8 mouse cellular contexts compared by ENCODE assay signal in the genomic region with DNA sequence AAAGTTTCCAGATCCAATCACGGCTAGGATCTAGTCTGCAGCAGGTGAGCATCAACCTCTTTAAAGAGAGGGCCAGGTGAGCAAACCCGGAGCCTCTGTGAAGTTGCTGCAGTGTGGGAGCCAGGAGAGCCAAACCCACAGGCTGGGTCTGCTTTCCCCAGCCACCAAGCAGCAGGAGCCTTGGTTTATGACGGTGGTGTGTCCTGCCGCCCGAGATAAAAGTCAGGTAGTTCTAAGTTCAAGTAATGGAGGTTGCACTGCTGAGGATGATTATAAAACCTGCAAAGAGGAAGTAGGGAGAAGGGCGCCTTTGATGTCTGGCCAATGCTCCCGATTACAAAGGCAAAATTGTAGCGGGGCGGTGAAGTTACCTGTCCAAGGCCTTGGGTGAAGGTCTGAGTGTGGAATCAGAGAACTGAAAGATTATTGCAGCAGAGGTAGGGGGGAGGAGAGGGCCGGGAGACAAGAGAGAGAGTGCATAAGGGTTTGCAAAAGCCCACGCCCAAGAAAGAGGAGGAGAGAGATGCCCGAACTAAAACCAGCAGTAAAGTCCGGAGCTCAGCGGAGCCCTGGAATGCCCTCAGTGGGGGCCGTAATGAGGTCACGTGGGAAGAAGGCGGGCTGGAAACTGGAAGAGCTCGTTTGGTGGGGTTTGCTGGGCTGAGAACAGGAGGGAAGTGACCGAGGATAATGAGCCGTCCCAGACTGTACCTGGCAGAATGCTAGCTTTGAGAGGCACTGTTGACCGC. TPM values are rescaled to one million over a fixed set of nuclear protein-coding genes. Genes with fewer than 3 reads are reported as not detected.
DNase-seq lines count a peak whose midpoint lies in the region; ATAC-seq and TF ChIP-seq lines count a peak whose summit lies in the region.

No protein-coding gene starts in this region.

- no peaks in the 10 kb centered on the region for H3K9me3 ChIP-seq in embryonic facial prominence, embryonic 14.5 days (ENCODE audit: control insufficient read depth, low read length)
- no peaks in the 10 kb centered on the region for H3K9me3 ChIP-seq in hindbrain, postnatal 0 days (ENCODE audit: low read length)
- no peaks in the 10 kb centered on the region for H3K9me3 ChIP-seq in liver, embryonic 14.5 days (ENCODE audit: control insufficient read depth, low read length)
- no peaks in the 10 kb centered on the region for H3K9me3 ChIP-seq in neural tube, embryonic 11.5 days (ENCODE audit: control insufficient read depth, low read length)

- H3K27ac ChIP-seq in embryonic facial prominence, embryonic 14.5 days (replicated peaks; ENCODE audit: low read depth, low read length), result peak overlapping the region; percentile 52; the same call in 1 of the 2 replicates
- no peak overlapping the region for H3K27ac ChIP-seq in hindbrain, postnatal 0 days
- H3K27ac ChIP-seq in liver, embryonic 14.5 days, result no peak overlapping the region
- no peak overlapping the region for H3K27ac ChIP-seq in neural tube, embryonic 11.5 days (ENCODE audit: low read depth, low read length)

- no peak for TF ChIP-seq EP300 in liver, embryonic 14.5 days (IDR thresholded peaks at IDR 0.05; ENCODE audit: low read depth)

- no peaks in the 10 kb centered on the region for H3K36me3 ChIP-seq in embryonic facial prominence, embryonic 14.5 days (ENCODE audit: control insufficient read depth, insufficient read depth, low read length)
- H3K36me3 ChIP-seq in hindbrain, postnatal 0 days (ENCODE audit: insufficient read depth, low read length), result no peaks in the 10 kb centered on the region
- no peaks in the 10 kb centered on the region for H3K36me3 ChIP-seq in liver, embryonic 14.5 days (replicated peaks; ENCODE audit: control insufficient read depth, insufficient read depth, low read depth)
- no peaks in the 10 kb centered on the region for H3K36me3 ChIP-seq in neural tube, embryonic 11.5 days (ENCODE audit: control insufficient read depth, insufficient read depth, low read length)

- H3K4me3 ChIP-seq in embryonic facial prominence, embryonic 14.5 days (ENCODE audit: low read depth, low read length), result peak overlapping the region; percentile 16
- H3K4me3 ChIP-seq in hindbrain, postnatal 0 days (ENCODE audit: low read length), result peak overlapping the region; percentile 23
- H3K4me3 ChIP-seq in liver, embryonic 14.5 days (ENCODE audit: insufficient read depth in 1 of 2, low read depth in 2 of 2, low read length in 2 of 2), result peak overlapping the region; percentile 20 to 24
- H3K4me3 ChIP-seq in neural tube, embryonic 11.5 days (ENCODE audit: low read depth, low read length), result 0 out of 2 replicates have a peak overlapping the region, but pooled peaks have one; percentile 3

- H3K9ac ChIP-seq in embryonic facial prominence, embryonic 14.5 days (ENCODE audit: low read depth, low read length), result peak overlapping the region; percentile 45; the same call in 1 of the 2 replicates
- H3K9ac ChIP-seq in hindbrain, postnatal 0 days (replicated peaks; ENCODE audit: low read length), result 0 out of 2 replicates have a peak overlapping the region, but pooled peaks have one; percentile 24
- peak overlapping the region; percentile 3 for H3K9ac ChIP-seq in liver, embryonic 14.5 days (replicated peaks)
- H3K9ac ChIP-seq in neural tube, embryonic 11.5 days (ENCODE audit: low read length), result no peak overlapping the region

- WGBS in embryonic facial prominence, embryonic 14.5 days, result 9% methylated on average over 21 of the region's 21 CpGs
- WGBS in hindbrain, postnatal 0 days, result 16% methylated on average over 21 of the region's 21 CpGs
- 11% methylated on average over 21 of the region's 21 CpGs for WGBS in liver, embryonic 14.5 days (ENCODE audit: insufficient replicate concordance)
- 6% methylated on average over 21 of the region's 21 CpGs for WGBS in neural tube, embryonic 11.5 days

- H3K4me1 ChIP-seq in embryonic facial prominence, embryonic 14.5 days (ENCODE audit: control insufficient read depth, insufficient read depth, low read length), result peaks cover 7% of the 10 kb centered on the region; the same call in 1 of the 2 replicates
- H3K4me1 ChIP-seq in hindbrain, postnatal 0 days (ENCODE audit: insufficient read depth, low read length), result 0 out of 2 replicates have a peak, but pooled peaks cover 5% of the 10 kb centered on the region
- H3K4me1 ChIP-seq in liver, embryonic 14.5 days (replicated peaks; ENCODE audit: control insufficient read depth in 2 of 2, insufficient read depth in 2 of 2, low read length in 1 of 2), result peaks cover 38 to 58% of the 10 kb centered on the region in 2 experiments
- no peaks in the 10 kb centered on the region for H3K4me1 ChIP-seq in neural tube, embryonic 11.5 days (ENCODE audit: control insufficient read depth, insufficient read depth, low read length)

- peak; percentile 91 for ATAC-seq in embryonic facial prominence, embryonic 14.5 days (ENCODE audit: low read depth)
- 0 out of 2 replicates have a peak, but pooled peaks have one; percentile 24 for ATAC-seq in hindbrain, postnatal 0 days
- peak; percentile 5; the same call in 1 of the 2 replicates for ATAC-seq in liver, embryonic 14.5 days (ENCODE audit: insufficient read depth)
- no peak for ATAC-seq in neural tube, embryonic 11.5 days (ENCODE audit: insufficient read depth, low FRiP score, low TSS enrichment)

- H3K27me3 ChIP-seq in embryonic facial prominence, embryonic 14.5 days (replicated peaks; ENCODE audit: control insufficient read depth, insufficient read depth, low read length), result no peaks in the 10 kb centered on the region
- H3K27me3 ChIP-seq in hindbrain, postnatal 0 days (ENCODE audit: insufficient read depth, low read length), result no peaks in the 10 kb centered on the region
- H3K27me3 ChIP-seq in liver, embryonic 14.5 days (ENCODE audit: control insufficient read depth, insufficient read depth, low read length), result no peaks in the 10 kb centered on the region
- H3K27me3 ChIP-seq in neural tube, embryonic 11.5 days (ENCODE audit: control insufficient read depth, insufficient read depth, low read length), result no peaks in the 10 kb centered on the region

- peak overlapping the region; percentile 45 for H3K4me2 ChIP-seq in embryonic facial prominence, embryonic 14.5 days (ENCODE audit: low read depth, low read length)
- peak overlapping the region; percentile 53 for H3K4me2 ChIP-seq in hindbrain, postnatal 0 days (ENCODE audit: low read depth, low read length)
- H3K4me2 ChIP-seq in liver, embryonic 14.5 days (ENCODE audit: low read depth), result peak overlapping the region; percentile 57
- H3K4me2 ChIP-seq in neural tube, embryonic 11.5 days (ENCODE audit: low read depth), result peak overlapping the region; percentile 19

- no peak for TF ChIP-seq CTCF in hindbrain, postnatal 0 days (IDR thresholded peaks at IDR 0.05; ENCODE audit: low read depth)
- no peak for TF ChIP-seq CTCF in liver, embryonic 14.5 days (IDR thresholded peaks at IDR 0.05; ENCODE audit: low read depth)

- peak; percentile 42 for DNase-seq in adrenal gland, postnatal 10 days
- DNase-seq in adrenal gland, postnatal 25 days, result no peak
- DNase-seq in embryonic facial prominence, embryonic 14.5 days (ENCODE audit: low spot score), result peak; percentile 84
- DNase-seq in hindbrain, postnatal 0 days (ENCODE audit: low spot score), result peak; percentile 25
- DNase-seq in liver, embryonic 14.5 days (ENCODE audit: low read depth in 3 of 3, low spot score in 3 of 3), result no peak
- peak; percentile 61 for DNase-seq in neural tube, embryonic 11.5 days (ENCODE audit: low spot score)
- no peak for DNase-seq in left cerebral cortex, adult 8-10 months (ENCODE audit: low spot score in 2 of 2)
- DNase-seq in thymus, adult 18-20 months, result no peak

RNA-seq across cellular contexts. Expression of a gene that starts 27.7 kb away (rescaled TPM):
- 10 to 100 TPM; 67.8 to 77.6 TPM for total RNA-seq in adrenal gland, postnatal 10 days (2021)
- total RNA-seq in adrenal gland, postnatal 25 days (2021), result 59.0 and 84.6 TPM in 2 replicates
- 146 and 153 TPM in 2 replicates for polyA plus RNA-seq in embryonic facial prominence, embryonic 14.5 days (2014; fragmentation: Nextera tagmentation; extraction: Ambion mirVana)
- total RNA-seq in hindbrain, postnatal 0 days (2014; rRNA removed), result 60.7 and 63.5 TPM in 2 replicates
- 125 and 135 TPM in 2 replicates for polyA plus RNA-seq in hindbrain, postnatal 0 days (2015; fragmentation: Nextera tagmentation; extraction: Ambion mirVana)
- 111 TPM in 2 replicates for polyA plus RNA-seq in liver, embryonic 14.5 days (2012; rRNA removed)
- 211 and 214 TPM in 2 replicates for polyA plus RNA-seq in liver, embryonic 14.5 days (2014; fragmentation: Nextera tagmentation; extraction: Ambion mirVana)
- polyA plus RNA-seq in neural tube, embryonic 11.5 days (2014; fragmentation: Nextera tagmentation; extraction: Ambion mirVana), result 155 and 162 TPM in 2 replicates
- total RNA-seq in left cerebral cortex, adult 8-10 months (2022), result 10 to 100 TPM; 63.2 to 84.3 (median 76.2) TPM

RNA-seq across cellular contexts. Expression of a gene that starts 47.2 kb away (rescaled TPM):
- 1 to 10 TPM; 2.8 to 3.4 TPM for total RNA-seq in adrenal gland, postnatal 10 days (2021)
- total RNA-seq in adrenal gland, postnatal 25 days (2021), result 5.5 and 6.1 TPM in 2 replicates
- 5.3 and 6.2 TPM in 2 replicates for polyA plus RNA-seq in embryonic facial prominence, embryonic 14.5 days (2014; fragmentation: Nextera tagmentation; extraction: Ambion mirVana)
- 0.90 and 10.7 TPM in 2 replicates for total RNA-seq in hindbrain, postnatal 0 days (2014; rRNA removed)
- 0.85 and 1.8 TPM in 2 replicates for polyA plus RNA-seq in hindbrain, postnatal 0 days (2015; fragmentation: Nextera tagmentation; extraction: Ambion mirVana)
- polyA plus RNA-seq in liver, embryonic 14.5 days (2012; rRNA removed), result 3.5 and 4.2 TPM in 2 replicates
- polyA plus RNA-seq in liver, embryonic 14.5 days (2014; fragmentation: Nextera tagmentation; extraction: Ambion mirVana), result 4.5 and 5.0 TPM in 2 replicates
- 0.64 and 1.2 TPM in 2 replicates for polyA plus RNA-seq in neural tube, embryonic 11.5 days (2014; fragmentation: Nextera tagmentation; extraction: Ambion mirVana)
- total RNA-seq in left cerebral cortex, adult 8-10 months (2022), result 1 to 10 TPM; 2.9 to 7.7 (median 4.8) TPM

RNA-seq across cellular contexts. Expression of a gene that starts 50.7 kb away (rescaled TPM):
- total RNA-seq in adrenal gland, postnatal 10 days (2021), result 1 to 10 TPM; 1.8 to 4.2 TPM
- total RNA-seq in adrenal gland, postnatal 25 days (2021), result 7.4 and 9.4 TPM in 2 replicates
- 1.9 and 2.2 TPM in 2 replicates for polyA plus RNA-seq in embryonic facial prominence, embryonic 14.5 days (2014; fragmentation: Nextera tagmentation; extraction: Ambion mirVana)
- total RNA-seq in hindbrain, postnatal 0 days (2014; rRNA removed), result 103 and 137 TPM in 2 replicates
- 33.2 and 35.6 TPM in 2 replicates for polyA plus RNA-seq in hindbrain, postnatal 0 days (2015; fragmentation: Nextera tagmentation; extraction: Ambion mirVana)
- 5.4 and 5.5 TPM in 2 replicates for polyA plus RNA-seq in liver, embryonic 14.5 days (2012; rRNA removed)
- 1.1 and 2.4 TPM in 2 replicates for polyA plus RNA-seq in liver, embryonic 14.5 days (2014; fragmentation: Nextera tagmentation; extraction: Ambion mirVana)
- 5.4 and 6.0 TPM in 2 replicates for polyA plus RNA-seq in neural tube, embryonic 11.5 days (2014; fragmentation: Nextera tagmentation; extraction: Ambion mirVana)
- 100 to 1,000 TPM; 162 to 192 (median 176) TPM for total RNA-seq in left cerebral cortex, adult 8-10 months (2022)

Comparison
In these comparisons a context has a peak if more than half of its experiments do, and no peak if none do; other contexts are left out.
1. DNase-seq: peak in adrenal gland, postnatal 10 days (single experiment), embryonic facial prominence, embryonic 14.5 days (single experiment), hindbrain, postnatal 0 days (single experiment) and neural tube, embryonic 11.5 days (single experiment); none in adrenal gland, postnatal 25 days (single experiment), liver, embryonic 14.5 days (0 of 3), left cerebral cortex, adult 8-10 months (0 of 2) and thymus, adult 18-20 months (0 of 2).
2. Peak in every context shown above with its lines, with median percentiles within 50 percentile points of each other: H3K4me2 ChIP-seq and H3K4me3 ChIP-seq.